Mouse (Mus musculus): Measurements from ENCODE around the gene Mrps25. TPM values are rescaled to one million over a fixed set of nuclear protein-coding genes. Genes with fewer than 3 reads are reported as not detected.

The Mrps25 gene
- polyA plus RNA-seq, 1 experiment from 2014 or later = 95.0 TPM

DNA sequence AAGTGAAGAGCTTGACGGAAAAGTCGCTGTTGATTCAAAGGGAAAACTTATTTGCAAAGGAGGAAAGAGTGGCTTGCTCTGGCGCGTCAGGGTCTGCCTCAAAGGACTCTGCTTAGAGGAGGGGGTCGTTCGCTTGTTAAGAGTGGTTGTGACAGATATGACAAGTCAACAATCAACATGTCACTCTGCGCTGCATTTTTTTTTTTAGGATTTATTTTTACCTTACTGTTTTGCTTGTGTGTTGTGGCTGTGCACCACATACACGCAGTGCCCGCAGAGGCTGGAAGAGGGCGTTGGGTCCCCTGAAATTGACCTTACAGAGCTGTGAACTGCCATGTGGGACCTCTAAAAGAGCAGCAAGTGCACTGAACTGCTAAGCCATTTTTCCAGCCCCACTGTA lies 345 bp upstream of the Mrps25 start:
- peak overlapping the region; percentile 29; the same call in 1 of the 2 replicates for H3K9ac ChIP-seq
- H3K27ac ChIP-seq = no peak overlapping the region
- peak overlapping the region; percentile 80 for H3K4me3 ChIP-seq (replicated peaks)
- ATAC-seq (replicated peaks; ENCODE audit: low FRiP score) = peak; percentile 38; the same call in 1 of the 2 replicates
- peak overlapping the region; percentile 66 for H3K4me2 ChIP-seq
- 0 out of 2 replicates have a peak, but pooled peaks cover 4% of the 10 kb centered on the region for H3K9me3 ChIP-seq (replicated peaks)
- H3K27me3 ChIP-seq = no peaks in the 10 kb centered on the region
- peaks cover 43% of the 10 kb centered on the region for H3K36me3 ChIP-seq
- peaks cover 16% of the 10 kb centered on the region for H3K4me1 ChIP-seq
- WGBS = 5% methylated on average over 10 of the region's 10 CpGs

DNA sequence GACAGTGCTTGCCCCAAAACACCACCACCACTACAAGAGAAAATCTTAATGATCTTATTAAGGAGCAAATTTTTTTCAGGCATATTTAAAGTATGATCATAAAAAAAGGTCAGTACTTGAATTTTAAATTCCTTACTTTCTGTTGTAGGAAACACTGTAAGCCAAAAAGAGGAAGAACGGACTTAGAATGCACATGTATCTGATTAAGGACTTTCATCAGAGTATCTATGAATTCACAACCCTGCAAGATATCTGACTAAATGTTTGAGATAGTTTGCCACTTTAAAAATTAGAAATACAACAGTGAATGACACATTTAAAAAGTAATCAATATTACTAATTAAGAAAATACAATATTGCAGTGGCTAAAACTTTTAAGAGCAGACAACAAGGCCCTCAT lies 7.4 kb downstream of the Mrps25 start:
- Histone ChIP-seq H3K4me1 (no peaks in the 10 kb centered on the region), H3K4me3 (replicated peaks) (no peak overlapping the region), H3K27me3 (no peaks in the 10 kb centered on the region), H3K9me3 (replicated peaks) (0 out of 2 replicates have a peak, but pooled peaks cover 7% of the 10 kb centered on the region), H3K27ac (no peak overlapping the region), H3K4me2 (no peak overlapping the region), H3K36me3 (peaks cover 83% of the 10 kb centered on the region), H3K9ac (no peak overlapping the region)
- ATAC-seq (replicated peaks; ENCODE audit: low FRiP score) = no peak
- WGBS = 95% methylated on average over 1 of the region's 1 CpGs

DNA sequence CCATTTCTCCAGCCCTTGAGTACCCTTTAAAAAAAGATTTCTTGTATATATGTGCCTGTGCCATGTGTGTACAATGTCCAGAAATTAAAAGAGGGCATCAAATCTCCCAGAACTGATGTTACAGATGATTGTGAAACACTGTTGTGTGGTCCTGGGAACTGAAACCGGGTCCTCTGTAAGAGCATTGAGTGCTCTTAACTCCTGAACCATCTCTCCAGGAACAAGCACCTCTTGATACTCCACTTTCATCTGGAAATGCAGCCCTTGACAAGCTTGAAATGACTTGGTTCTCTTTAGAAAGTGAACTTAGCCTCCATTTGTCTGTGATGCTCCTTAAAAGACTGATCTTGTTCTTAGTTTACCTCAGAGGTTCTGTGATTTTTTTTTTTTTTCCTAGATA lies 21.1 kb downstream of the Mrps25 start:
- H3K9ac ChIP-seq = no peak overlapping the region
- H3K27ac ChIP-seq = no peak overlapping the region
- 94% methylated on average over 1 of the region's 1 CpGs for WGBS
- H3K36me3 ChIP-seq = peaks cover 97% of the 10 kb centered on the region
- ATAC-seq (replicated peaks; ENCODE audit: low FRiP score) = no peak
- H3K4me2 ChIP-seq = no peak overlapping the region
- no peaks in the 10 kb centered on the region for H3K4me1 ChIP-seq
- no peaks in the 10 kb centered on the region for H3K27me3 ChIP-seq
- H3K9me3 ChIP-seq (replicated peaks) = no peaks in the 10 kb centered on the region
- H3K4me3 ChIP-seq (replicated peaks) = no peak overlapping the region

DNA sequence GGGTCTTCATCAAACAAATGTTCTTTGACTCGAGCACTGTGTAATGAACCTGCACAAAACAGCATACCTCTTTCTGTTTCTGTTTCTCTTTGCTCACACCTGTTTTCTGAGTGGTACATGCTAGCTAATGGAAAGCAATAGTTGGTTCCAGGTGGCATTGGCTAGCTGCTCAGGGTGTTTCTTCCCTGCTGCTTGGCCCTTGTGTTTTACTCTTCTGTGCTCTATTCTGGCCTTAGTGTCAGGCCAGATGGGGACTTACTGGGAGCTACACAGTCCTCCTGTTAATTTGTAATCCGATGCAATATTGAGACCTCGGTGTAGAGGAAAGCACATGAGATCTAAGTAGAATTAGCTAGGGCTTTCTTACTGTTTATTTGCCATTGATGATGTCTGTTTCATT lies 25.0 kb downstream of the Mrps25 start:
- Histone ChIP-seq H3K36me3 (peaks cover 100% of the 10 kb centered on the region), H3K9me3 (replicated peaks) (no peaks in the 10 kb centered on the region), H3K27ac (no peak overlapping the region), H3K9ac (no peak overlapping the region), H3K27me3 (no peaks in the 10 kb centered on the region), H3K4me2 (no peak overlapping the region), H3K4me3 (replicated peaks) (no peak overlapping the region), H3K4me1 (no peaks in the 10 kb centered on the region)
- ATAC-seq (replicated peaks; ENCODE audit: low FRiP score) = no peak
- 96% methylated on average over 3 of the region's 3 CpGs for WGBS

DNA sequence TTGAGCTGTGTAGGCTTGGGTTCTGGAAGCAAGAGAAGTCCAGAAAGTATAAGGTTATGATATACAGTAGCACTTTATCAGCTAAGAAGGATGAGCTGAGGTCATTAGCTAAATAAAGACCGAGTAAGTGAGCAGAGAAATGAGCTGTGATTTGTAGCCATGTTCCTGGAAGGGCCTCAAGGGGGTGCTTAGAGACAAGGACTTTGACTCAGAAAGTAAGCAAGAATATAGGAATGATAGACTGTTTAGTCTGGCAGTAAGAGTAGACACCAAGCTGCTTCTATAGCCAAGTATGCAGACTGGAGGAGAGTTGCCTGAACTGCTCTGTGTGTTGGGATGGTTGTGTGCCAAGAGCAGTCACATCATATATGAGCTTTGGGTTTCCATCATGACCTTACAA lies 30.1 kb downstream of the Mrps25 start:
- Histone ChIP-seq H3K27me3 (no peaks in the 10 kb centered on the region), H3K9ac (no peak overlapping the region), H3K27ac (no peak overlapping the region), H3K4me3 (replicated peaks) (no peak overlapping the region), H3K9me3 (replicated peaks) (no peaks in the 10 kb centered on the region), H3K4me2 (no peak overlapping the region), H3K4me1 (no peaks in the 10 kb centered on the region), H3K36me3 (peaks cover 95% of the 10 kb centered on the region)
- no peak for ATAC-seq (replicated peaks; ENCODE audit: low FRiP score)
- WGBS = 54% methylated on average over 1 of the region's 1 CpGs

DNA sequence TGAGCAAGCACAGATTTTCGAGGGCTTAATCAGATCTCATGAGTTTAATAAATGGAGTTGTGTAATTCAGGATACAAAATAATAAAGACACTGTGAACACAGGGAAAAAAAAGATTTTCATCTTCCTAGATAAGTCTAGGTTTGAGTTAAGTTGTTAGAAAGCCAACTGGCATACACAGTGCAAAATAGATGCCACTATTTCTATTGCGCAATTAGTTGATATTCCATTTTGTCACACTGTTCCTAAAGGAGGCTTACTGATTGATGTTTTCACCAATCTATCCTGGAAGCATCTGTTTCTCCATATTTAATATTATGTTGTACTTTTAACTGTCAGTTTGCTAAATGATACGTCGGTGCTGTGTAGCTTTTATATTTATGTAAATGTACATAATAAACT lies 38.0 kb downstream of the Mrps25 start:
- no peak overlapping the region for H3K4me3 ChIP-seq (replicated peaks)
- H3K9me3 ChIP-seq (replicated peaks) = no peaks in the 10 kb centered on the region
- peaks cover 62% of the 10 kb centered on the region for H3K36me3 ChIP-seq
- no peaks in the 10 kb centered on the region for H3K27me3 ChIP-seq
- H3K9ac ChIP-seq = no peak overlapping the region
- no peak for ATAC-seq (replicated peaks; ENCODE audit: low FRiP score)
- H3K27ac ChIP-seq = no peak overlapping the region
- H3K4me1 ChIP-seq = no peaks in the 10 kb centered on the region
- no peak overlapping the region for H3K4me2 ChIP-seq
- 97% methylated on average over 4 of the region's 4 CpGs for WGBS

DNA sequence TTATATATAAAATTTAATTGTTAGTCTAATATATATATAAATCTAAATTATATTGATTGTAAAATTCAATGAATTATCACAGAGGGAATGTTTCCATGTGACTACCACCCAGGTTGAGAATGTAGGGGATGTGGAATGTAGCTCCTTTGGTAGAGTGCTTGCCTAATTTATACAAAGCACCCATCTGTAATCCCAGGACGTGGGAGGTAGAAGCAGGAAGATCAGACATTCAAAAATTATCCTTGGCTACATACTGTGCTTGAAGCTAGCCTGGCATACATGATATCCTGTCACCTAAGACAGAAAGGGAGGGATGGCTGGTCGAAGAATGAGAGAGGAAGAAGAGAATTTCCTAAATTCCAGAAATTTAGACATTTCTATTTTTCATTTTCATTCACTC lies 47.5 kb downstream of the Mrps25 start:
- no peak overlapping the region for H3K27ac ChIP-seq
- H3K9me3 ChIP-seq (replicated peaks) = no peaks in the 10 kb centered on the region
- H3K4me2 ChIP-seq = no peak overlapping the region
- H3K9ac ChIP-seq = no peak overlapping the region
- H3K4me3 ChIP-seq (replicated peaks) = no peak overlapping the region
- peaks cover 22% of the 10 kb centered on the region for H3K36me3 ChIP-seq
- H3K4me1 ChIP-seq = 0 out of 2 replicates have a peak, but pooled peaks cover 5% of the 10 kb centered on the region
- 72% methylated on average over 2 of the region's 2 CpGs for WGBS
- no peak for ATAC-seq (replicated peaks; ENCODE audit: low FRiP score)
- no peaks in the 10 kb centered on the region for H3K27me3 ChIP-seq

DNA sequence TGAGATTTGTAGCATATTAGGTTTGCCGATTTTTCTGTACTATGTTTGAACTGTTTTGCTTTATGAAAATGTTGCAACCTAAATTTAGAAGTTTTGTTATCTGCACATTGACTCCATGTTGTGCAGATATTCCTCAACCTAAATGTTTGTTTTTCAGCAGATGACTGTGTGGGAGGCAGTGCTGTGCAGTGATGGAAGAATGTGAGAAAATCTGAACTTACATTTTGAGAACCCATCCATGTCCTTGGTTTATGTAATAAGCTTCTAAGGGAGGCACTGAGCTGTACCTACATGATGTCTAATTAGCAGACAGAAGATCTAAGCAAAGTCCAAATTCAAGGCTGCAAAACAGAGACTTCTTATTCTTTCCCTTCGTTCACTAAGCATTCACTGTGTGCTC lies 50.2 kb downstream of the Mrps25 start:
- H3K36me3 ChIP-seq = peaks cover 8% of the 10 kb centered on the region; the same call in 1 of the 2 replicates
- no peaks in the 10 kb centered on the region for H3K27me3 ChIP-seq
- no peak overlapping the region for H3K4me2 ChIP-seq
- no peak overlapping the region for H3K27ac ChIP-seq
- H3K9ac ChIP-seq = no peak overlapping the region
- H3K9me3 ChIP-seq (replicated peaks) = no peaks in the 10 kb centered on the region
- ATAC-seq (replicated peaks; ENCODE audit: low FRiP score) = no peak
- WGBS = 97% methylated on average over 2 of the region's 2 CpGs
- 0 out of 2 replicates have a peak, but pooled peaks cover 5% of the 10 kb centered on the region for H3K4me1 ChIP-seq
- H3K4me3 ChIP-seq (replicated peaks) = no peak overlapping the region

DNA sequence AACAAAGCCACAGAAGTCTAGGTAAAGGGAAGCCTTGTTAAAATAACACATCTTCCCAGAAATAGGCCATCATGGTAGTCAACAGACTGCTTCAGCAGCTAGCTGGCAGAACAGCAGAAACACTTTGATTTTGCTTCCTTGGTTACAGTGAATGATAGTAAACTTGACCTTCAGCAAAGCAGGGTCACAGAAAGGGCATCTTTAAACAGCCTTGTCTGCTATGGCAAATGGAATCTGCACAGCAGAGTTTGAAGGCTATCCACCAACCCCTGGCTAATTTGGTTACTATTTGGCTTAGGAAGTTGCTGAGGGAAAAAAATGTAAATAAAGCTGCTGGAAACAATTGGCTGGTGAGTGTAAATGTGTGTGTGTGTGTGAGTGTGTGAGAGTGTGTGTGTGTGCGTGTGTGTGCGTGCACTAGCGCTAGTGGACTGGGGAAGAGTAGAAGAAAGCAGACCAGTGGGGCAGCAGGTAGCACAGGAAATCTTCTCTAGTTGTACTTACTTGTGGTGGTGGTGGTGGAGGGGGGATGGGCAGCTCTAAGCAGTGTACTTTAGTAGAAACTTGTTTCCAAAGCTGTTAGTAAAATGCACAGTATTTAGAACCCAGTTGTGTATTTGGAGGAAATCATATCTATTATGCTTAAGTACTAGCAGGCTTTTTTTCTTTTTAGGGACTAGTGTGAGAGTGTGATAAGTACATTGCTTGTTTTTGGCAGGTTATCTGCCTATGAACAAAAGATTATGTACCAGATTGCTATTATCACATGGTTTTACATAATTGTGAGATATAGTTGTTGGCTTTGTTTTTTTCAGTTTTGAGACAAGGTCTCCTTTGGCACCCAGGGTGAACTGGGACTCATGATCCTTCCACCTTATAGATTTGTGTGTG lies 51.6 kb downstream of the Mrps25 start:
- no peak overlapping the region for H3K9ac ChIP-seq
- H3K36me3 ChIP-seq = peaks cover 8% of the 10 kb centered on the region; the same call in 1 of the 2 replicates
- no peak for ATAC-seq (replicated peaks; ENCODE audit: low FRiP score)
- 0 out of 2 replicates have a peak, but pooled peaks cover 5% of the 10 kb centered on the region for H3K4me1 ChIP-seq
- no peak overlapping the region for H3K27ac ChIP-seq
- H3K9me3 ChIP-seq (replicated peaks) = no peaks in the 10 kb centered on the region
- H3K4me2 ChIP-seq = no peak overlapping the region
- whole genome bisulfite sequencing = 91% methylated on average over 3 of the region's 3 CpGs
- H3K4me3 ChIP-seq (replicated peaks) = no peak overlapping the region
- H3K27me3 ChIP-seq = no peaks in the 10 kb centered on the region

DNA sequence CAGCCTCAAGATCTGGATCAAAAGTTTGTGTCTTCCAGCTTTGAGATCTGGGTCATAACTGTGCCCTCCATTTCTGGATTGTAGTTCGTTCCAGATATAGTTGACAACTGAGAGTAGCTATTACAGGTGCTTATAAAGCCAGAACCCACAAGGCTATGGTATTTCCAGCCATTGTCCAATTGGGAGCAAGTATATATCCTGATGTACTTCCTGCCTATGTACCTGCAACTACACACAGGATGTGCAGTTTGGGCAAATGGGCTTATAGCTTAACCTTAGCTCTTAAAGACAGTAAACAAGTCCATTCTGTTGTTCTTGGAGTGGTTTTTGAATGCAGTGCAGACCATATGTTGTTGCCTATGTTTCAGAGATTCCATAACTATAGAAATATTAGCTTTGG lies 52.4 kb downstream of the Mrps25 start:
- H3K4me1 ChIP-seq = 0 out of 2 replicates have a peak, but pooled peaks cover 5% of the 10 kb centered on the region
- no peak for ATAC-seq (replicated peaks; ENCODE audit: low FRiP score)

DNA sequence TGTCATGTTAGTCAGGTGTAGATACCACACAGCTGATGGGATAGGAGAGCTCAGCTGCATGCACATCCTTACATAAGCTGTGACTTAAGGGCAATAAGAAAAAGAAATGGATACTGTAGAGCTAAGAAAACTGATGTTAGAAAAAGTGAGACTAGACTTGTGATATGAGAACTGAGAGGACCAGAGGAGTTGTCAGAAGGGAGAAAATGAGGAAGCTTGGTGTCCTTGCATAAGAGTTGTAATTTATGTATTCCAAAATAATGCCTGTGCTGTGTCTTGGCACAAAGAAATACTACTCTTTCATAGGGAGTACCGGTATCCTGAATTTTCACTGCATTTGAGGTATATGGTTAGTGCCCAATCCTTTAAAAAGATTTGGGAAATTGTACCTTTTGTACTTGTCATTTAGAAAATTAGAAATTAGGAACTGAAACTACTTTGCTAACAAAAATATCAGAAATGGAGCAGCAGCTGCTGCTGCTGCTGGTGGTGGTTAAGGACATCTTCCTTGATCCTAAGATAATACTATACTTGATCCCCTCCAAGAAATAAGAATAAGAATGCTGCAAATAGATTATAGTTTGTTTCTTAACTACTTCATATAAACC lies 56.9 kb downstream of the Mrps25 start:
- no peak overlapping the region for H3K4me3 ChIP-seq (replicated peaks)
- no peak overlapping the region for H3K9ac ChIP-seq
- H3K36me3 ChIP-seq = 0 out of 2 replicates have a peak, but pooled peaks cover 3% of the 10 kb centered on the region
- no peak for ATAC-seq (replicated peaks; ENCODE audit: low FRiP score)
- 0 out of 2 replicates have a peak, but pooled peaks cover 2% of the 10 kb centered on the region for H3K4me1 ChIP-seq
- H3K27ac ChIP-seq = no peak overlapping the region
- H3K9me3 ChIP-seq (replicated peaks) = no peaks in the 10 kb centered on the region
- WGBS = 75% methylated on average over 1 of the region's 1 CpGs
- no peak overlapping the region for H3K4me2 ChIP-seq
- no peaks in the 10 kb centered on the region for H3K27me3 ChIP-seq

More for the DNA sequence above, 52.4 kb downstream of the Mrps25 start:
- H3K27ac ChIP-seq = no peak overlapping the region
- H3K4me2 ChIP-seq = no peak overlapping the region
- 89% methylated on average over 1 of the region's 1 CpGs for WGBS
- H3K4me3 ChIP-seq (replicated peaks) = no peak overlapping the region
- peaks cover 8% of the 10 kb centered on the region; the same call in 1 of the 2 replicates for H3K36me3 ChIP-seq
- H3K9ac ChIP-seq = no peak overlapping the region
- no peaks in the 10 kb centered on the region for H3K27me3 ChIP-seq
- H3K9me3 ChIP-seq (replicated peaks) = no peaks in the 10 kb centered on the region

DNA sequence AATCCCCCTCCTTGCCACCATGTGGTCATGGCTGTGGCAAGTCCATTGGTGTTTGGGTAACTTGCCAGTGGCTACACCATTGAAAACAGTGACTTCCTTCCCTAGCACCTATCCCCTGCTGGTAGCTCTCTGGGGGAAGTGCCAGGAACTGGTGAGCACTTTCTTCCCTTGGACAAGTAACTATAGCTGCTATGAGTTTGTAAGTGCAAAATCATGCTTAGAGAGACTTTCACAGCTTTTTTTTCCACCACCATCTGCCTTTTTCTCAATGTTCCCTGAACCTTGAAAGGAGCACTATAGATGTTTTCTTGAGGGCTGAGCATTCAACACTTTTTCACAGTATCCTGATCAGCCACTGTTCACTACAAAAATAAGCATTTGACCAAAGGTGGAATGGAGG lies 59.3 kb downstream of the Mrps25 start:
- Histone ChIP-seq H3K36me3 (0 out of 2 replicates have a peak, but pooled peaks cover 3% of the 10 kb centered on the region), H3K4me1 (no peaks in the 10 kb centered on the region), H3K27me3 (no peaks in the 10 kb centered on the region), H3K27ac (no peak overlapping the region), H3K4me2 (no peak overlapping the region), H3K9me3 (replicated peaks) (no peaks in the 10 kb centered on the region), H3K4me3 (replicated peaks) (no peak overlapping the region), H3K9ac (no peak overlapping the region)
- no peak for ATAC-seq (replicated peaks; ENCODE audit: low FRiP score)
